In the genomic region with DNA sequence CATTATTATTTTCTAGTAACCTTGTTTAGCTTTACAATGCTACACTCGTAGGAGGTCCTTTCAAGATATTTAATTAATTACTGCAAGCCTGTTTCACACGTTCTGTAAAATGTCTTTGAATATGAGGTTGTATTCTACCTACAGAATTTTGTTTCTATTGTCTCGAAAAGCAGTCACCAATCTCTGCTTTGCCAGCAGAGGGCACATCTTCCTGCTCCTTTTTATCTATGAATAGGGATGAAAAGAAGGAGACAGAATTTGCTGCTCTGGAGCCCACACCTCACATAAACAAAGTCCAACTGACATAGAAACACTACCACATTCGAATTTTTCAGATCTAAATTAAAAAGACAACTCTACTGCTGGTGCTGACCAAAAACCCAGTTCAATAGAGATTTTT, we compare ENCODE assay signal across 8 mouse cellular contexts.
A peak's percentile ranks its signal among the peaks of the same experiment; 100 is the strongest.
DNase-seq lines count a peak whose midpoint lies in the region; ATAC-seq and TF ChIP-seq lines count a peak whose summit lies in the region.
"Had no signal": no experiment of that assay in that cellular context is flagged by ENCODE, and none has a peak within 500 bp of the region (broad histone marks: within the 10 kb centered on the region; RNA-seq: fewer than 3 reads in every experiment).

No protein-coding gene starts in this region.

- ATAC-seq in intestine, postnatal 0 days, result no peak
- ATAC-seq in intestine, embryonic 16.5 days, result no peak
- no peak for ATAC-seq in midbrain, embryonic 15.5 days (replicated peaks)

- no peaks in the 10 kb centered on the region for H3K9me3 ChIP-seq in intestine, postnatal 0 days (ENCODE audit: control insufficient read depth)
- H3K9me3 ChIP-seq in intestine, embryonic 16.5 days (ENCODE audit: control insufficient read depth, low read length), result no peaks in the 10 kb centered on the region
- H3K9me3 ChIP-seq in midbrain, embryonic 15.5 days, result no peaks in the 10 kb centered on the region
- H3K9me3 ChIP-seq: hindbrain, embryonic 15.5 days had no signal

- 28% methylated on average over 4 of the region's 4 CpGs for WGBS in intestine, postnatal 0 days
- 27% methylated on average over 4 of the region's 4 CpGs for WGBS in intestine, embryonic 16.5 days
- 39% methylated on average over 4 of the region's 4 CpGs for WGBS in midbrain, embryonic 15.5 days

- H3K4me3 ChIP-seq in intestine, postnatal 0 days (ENCODE audit: low read depth, low read length), result no peak overlapping the region
- H3K4me3 ChIP-seq in intestine, embryonic 16.5 days (ENCODE audit: low read length), result no peak overlapping the region
- no peak overlapping the region for H3K4me3 ChIP-seq in midbrain, embryonic 15.5 days
- H3K4me3 ChIP-seq: hindbrain, embryonic 15.5 days had no signal

- no peaks in the 10 kb centered on the region for H3K27me3 ChIP-seq in intestine, postnatal 0 days (replicated peaks; ENCODE audit: control insufficient read depth, insufficient read depth, low read length)
- no peaks in the 10 kb centered on the region for H3K27me3 ChIP-seq in intestine, embryonic 16.5 days (replicated peaks; ENCODE audit: control insufficient read depth, insufficient read depth, low read length)
- no peaks in the 10 kb centered on the region for H3K27me3 ChIP-seq in splenic B cell, adult 2 months (ENCODE audit: control insufficient read depth, insufficient read depth, low read length, poor library complexity, severe bottlenecking)
- no peaks in the 10 kb centered on the region for H3K27me3 ChIP-seq in midbrain, embryonic 15.5 days (replicated peaks)
- H3K27me3 ChIP-seq: hindbrain, embryonic 15.5 days had no signal

- H3K4me2 ChIP-seq in intestine, postnatal 0 days (replicated peaks; ENCODE audit: low read depth), result no peak overlapping the region
- no peak overlapping the region for H3K4me2 ChIP-seq in intestine, embryonic 16.5 days (ENCODE audit: low read depth, low read length)
- no peak overlapping the region for H3K4me2 ChIP-seq in midbrain, embryonic 15.5 days
- H3K4me2 ChIP-seq: hindbrain, embryonic 15.5 days had no signal

- no peak overlapping the region for H3K27ac ChIP-seq in intestine, postnatal 0 days (ENCODE audit: low read depth, low read length)
- no peak overlapping the region for H3K27ac ChIP-seq in intestine, embryonic 16.5 days (ENCODE audit: low read length)
- H3K27ac ChIP-seq in midbrain, embryonic 15.5 days, result no peak overlapping the region
- H3K27ac ChIP-seq: hindbrain, embryonic 15.5 days had no signal

- H3K9ac ChIP-seq in intestine, postnatal 0 days (ENCODE audit: low read depth, low read length), result no peak overlapping the region
- H3K9ac ChIP-seq in intestine, embryonic 16.5 days (ENCODE audit: low read depth, low read length), result no peak overlapping the region
- H3K9ac ChIP-seq in midbrain, embryonic 15.5 days, result no peak overlapping the region
- H3K9ac ChIP-seq: hindbrain, embryonic 15.5 days had no signal

- no peaks in the 10 kb centered on the region for H3K36me3 ChIP-seq in intestine, postnatal 0 days (ENCODE audit: control insufficient read depth, insufficient read depth)
- no peaks in the 10 kb centered on the region for H3K36me3 ChIP-seq in intestine, embryonic 16.5 days (ENCODE audit: control insufficient read depth, insufficient read depth, low read length)
- H3K36me3 ChIP-seq in splenic B cell, adult 2 months (ENCODE audit: control insufficient read depth, insufficient read depth, low read length, poor library complexity, severe bottlenecking), result no peaks in the 10 kb centered on the region
- H3K36me3 ChIP-seq in midbrain, embryonic 15.5 days (replicated peaks), result no peaks in the 10 kb centered on the region
- H3K36me3 ChIP-seq: hindbrain, embryonic 15.5 days had no signal

- peak; percentile 35 to 47 for DNase-seq in B cell, adult 2 months
- DNase-seq in ZHBTc4 (ENCODE audit: low read depth, low spot score), result peak; percentile 29
- peak; percentile 9 for DNase-seq in layer of hippocampus, adult 9-10 months (ENCODE audit: low spot score)
- DNase-seq in splenic B cell, adult 2 months (ENCODE audit: low read depth, low spot score), result peak; percentile 52

- no peaks in the 10 kb centered on the region for H3K4me1 ChIP-seq in intestine, postnatal 0 days (replicated peaks; ENCODE audit: control insufficient read depth, insufficient read depth, low read length)
- no peaks in the 10 kb centered on the region for H3K4me1 ChIP-seq in intestine, embryonic 16.5 days (ENCODE audit: control insufficient read depth, insufficient read depth, low read length)
- peaks cover 15% of the 10 kb centered on the region for H3K4me1 ChIP-seq in midbrain, embryonic 15.5 days

- TF ChIP-seq CTCF in intestine, postnatal 0 days (IDR thresholded peaks at IDR 0.05; ENCODE audit: low read depth), result peak; percentile 74
